Mouse (Mus musculus): Measurements from ENCODE around the gene Kcnj15.

DNA sequence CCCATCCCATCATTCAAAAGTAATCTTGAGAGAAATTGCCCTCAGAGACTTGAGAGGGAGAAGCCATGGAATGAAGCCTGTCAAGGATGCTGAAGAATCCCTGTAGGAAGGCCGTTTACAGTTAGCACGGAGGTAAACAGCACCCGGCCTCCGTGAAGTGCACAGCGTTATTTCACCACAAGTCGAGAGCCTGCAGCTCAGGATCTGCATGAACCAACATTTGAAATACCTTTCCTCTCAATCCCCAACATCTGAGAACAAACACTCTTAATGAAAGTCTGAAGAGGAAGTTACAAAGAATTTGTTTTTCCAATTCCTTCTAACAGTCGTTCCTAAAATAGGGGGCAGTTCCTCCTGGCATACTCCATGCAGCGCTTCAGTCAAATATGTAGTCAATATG is 33.9 kb upstream of the Kcnj15 start:
- TF ChIP-seq CTCF (IDR thresholded peaks at IDR 0.05; ENCODE audit: extremely low read depth, insufficient read depth, low read length): no peak
- no peak for TF ChIP-seq POLR2A (IDR thresholded peaks at IDR 0.05; ENCODE audit: extremely low read depth, insufficient read depth, low read length)
